Mouse (Mus musculus): ENCODE measurements at regions not wholly inside any gene's neighbourhood (a gene's known extent, or its start where the extent isn't known, plus 50 kb on each side); places are given as distances from the start of the nearest gene placed in this dataset.
"Not testable (repeated sequence)": the region's sequence is repeated elsewhere in the genome, so short reads cannot be mapped to it uniquely, and the experiment has no call there.

DNA sequence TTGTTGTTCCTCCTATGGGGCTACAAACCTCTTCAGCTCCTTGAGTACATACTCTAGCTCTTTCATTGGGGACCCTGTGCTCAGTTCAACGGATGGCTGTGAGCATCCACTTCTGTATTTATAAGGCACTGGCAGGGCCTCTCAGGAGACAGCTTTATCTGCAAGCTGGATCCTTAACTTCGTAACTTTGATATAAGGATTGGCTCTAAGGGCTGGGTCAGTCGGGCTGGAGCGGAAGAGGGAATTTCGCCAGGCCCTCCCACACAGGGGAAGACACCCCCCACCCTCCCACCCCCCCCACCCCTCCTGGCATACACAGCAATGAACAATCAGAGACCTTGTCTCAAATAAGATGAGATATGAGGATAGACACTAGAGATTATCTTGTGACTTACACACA is 304.3 kb upstream of the Chordc1 start:
- Histone ChIP-seq H3K36me3 (ENCODE audit: control insufficient read depth, insufficient read depth, low read length) (no peaks in the 10 kb centered on the region), H3K4me3 (ENCODE audit: low read depth, low read length) (no peak overlapping the region), H3K4me1 (ENCODE audit: control insufficient read depth, insufficient read depth, low read length) (no peaks in the 10 kb centered on the region), H3K9me3 (ENCODE audit: control insufficient read depth, low read length) (no peaks in the 10 kb centered on the region), H3K9ac (ENCODE audit: low read depth, low read length) (no peak overlapping the region), H3K27ac (replicated peaks; ENCODE audit: low read depth, low read length) (no peak overlapping the region), H3K27me3 (replicated peaks; ENCODE audit: control insufficient read depth, insufficient read depth, low read length) (no peaks in the 10 kb centered on the region), H3K4me2 (ENCODE audit: low read depth, low read length) (no peak overlapping the region)
- WGBS, result 87% methylated on average over 5 of the region's 5 CpGs
- ATAC-seq (ENCODE audit: low read depth), result no peak
- DNase-seq (ENCODE audit: low spot score), result peak; percentile 21

DNA sequence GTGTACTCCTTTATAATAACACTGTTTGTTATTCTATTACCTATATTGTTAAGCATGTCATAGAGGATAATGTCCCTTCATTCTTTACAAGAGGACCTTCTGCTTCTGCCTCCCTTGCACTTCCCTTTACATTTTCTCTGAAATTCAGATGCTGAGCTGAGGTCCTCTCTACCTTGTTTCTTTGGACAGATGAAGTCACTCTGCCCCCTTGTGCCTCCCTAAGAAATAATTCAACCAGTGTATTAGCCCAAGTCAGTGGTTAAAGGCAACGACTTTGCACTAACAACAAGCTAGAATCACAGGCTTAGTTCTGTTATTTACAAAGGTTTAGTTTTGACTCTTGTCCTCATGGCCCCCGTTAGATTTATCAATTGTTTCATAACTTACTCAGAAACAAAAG is 289.4 kb upstream of the Chordc1 start:
- no peaks in the 10 kb centered on the region for H3K4me1 ChIP-seq (ENCODE audit: control insufficient read depth, insufficient read depth, low read length)
- no peak overlapping the region for H3K27ac ChIP-seq (replicated peaks; ENCODE audit: low read depth, low read length)
- DNase-seq (ENCODE audit: low spot score) (peak; percentile 43), ATAC-seq (ENCODE audit: low read depth) (no peak)
- WGBS, result 36% methylated on average over 2 of the region's 2 CpGs
- H3K9me3 ChIP-seq (ENCODE audit: control insufficient read depth, low read length), result no peaks in the 10 kb centered on the region
- no peaks in the 10 kb centered on the region for H3K36me3 ChIP-seq (ENCODE audit: control insufficient read depth, insufficient read depth, low read length)
- no peak overlapping the region for H3K4me3 ChIP-seq (ENCODE audit: low read depth, low read length)
- no peak overlapping the region for H3K4me2 ChIP-seq (ENCODE audit: low read depth, low read length)
- H3K27me3 ChIP-seq (replicated peaks; ENCODE audit: control insufficient read depth, insufficient read depth, low read length), result no peaks in the 10 kb centered on the region
- H3K9ac ChIP-seq (ENCODE audit: low read depth, low read length), result no peak overlapping the region

DNA sequence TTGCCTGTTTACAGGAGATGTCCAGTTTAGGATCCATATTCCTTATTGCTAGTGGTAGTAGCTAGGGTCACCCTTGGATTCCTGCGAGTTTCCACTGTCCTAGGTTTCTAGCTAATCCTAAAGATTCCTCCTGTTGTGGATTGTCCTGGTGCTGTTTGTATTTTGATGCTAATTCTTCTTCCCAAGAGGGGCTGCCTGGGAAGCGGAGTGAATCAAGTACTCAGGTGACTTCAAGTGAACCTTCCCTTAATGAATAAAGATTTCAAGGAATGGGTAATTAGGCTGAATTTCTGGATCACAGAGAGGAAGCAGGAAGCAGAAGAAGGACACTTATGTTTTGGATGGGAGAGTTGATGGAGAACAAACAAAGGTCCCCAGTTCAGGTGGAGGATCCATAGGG is 250.6 kb upstream of the Chordc1 start:
- no peak for DNase-seq (ENCODE audit: low spot score)
- no peaks in the 10 kb centered on the region for H3K9me3 ChIP-seq (ENCODE audit: control insufficient read depth, low read length)
- 55% methylated on average over 2 of the region's 2 CpGs for WGBS
- no peak overlapping the region for H3K9ac ChIP-seq (ENCODE audit: low read depth, low read length)
- H3K4me2 ChIP-seq (ENCODE audit: low read depth, low read length), result no peak overlapping the region
- no peak overlapping the region for H3K27ac ChIP-seq (replicated peaks; ENCODE audit: low read depth, low read length)
- no peaks in the 10 kb centered on the region for H3K27me3 ChIP-seq (replicated peaks; ENCODE audit: control insufficient read depth, insufficient read depth, low read length)
- no peak for ATAC-seq (ENCODE audit: low read depth)
- H3K36me3 ChIP-seq (ENCODE audit: control insufficient read depth, insufficient read depth, low read length), result no peaks in the 10 kb centered on the region
- no peaks in the 10 kb centered on the region for H3K4me1 ChIP-seq (ENCODE audit: control insufficient read depth, insufficient read depth, low read length)
- no peak overlapping the region for H3K4me3 ChIP-seq (ENCODE audit: low read depth, low read length)

DNA sequence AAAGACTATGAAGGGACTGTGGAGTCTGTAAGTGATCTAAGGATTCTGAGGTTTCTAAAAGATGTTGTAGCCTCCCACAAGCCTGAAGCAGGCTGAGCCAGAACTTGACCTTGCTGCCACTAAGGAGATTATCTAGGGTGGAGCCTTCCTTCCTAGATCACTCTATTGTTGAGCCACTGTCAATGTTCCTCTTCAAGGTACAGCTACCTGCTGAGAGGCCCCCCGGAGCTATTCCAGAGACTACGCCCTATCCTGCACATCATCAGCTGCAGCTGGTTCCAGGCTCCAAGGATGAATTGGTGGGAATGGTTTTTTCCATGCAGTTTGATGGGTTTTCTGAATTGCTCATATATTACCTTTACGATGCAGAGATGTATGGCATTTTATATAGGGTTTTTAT is 249.3 kb upstream of the Chordc1 start:
- not testable (repeated sequence) for H3K9ac ChIP-seq (ENCODE audit: low read depth, low read length); ATAC-seq (ENCODE audit: low read depth); H3K4me3 ChIP-seq (ENCODE audit: low read depth, low read length); H3K9me3 ChIP-seq (ENCODE audit: control insufficient read depth, low read length); H3K4me1 ChIP-seq (ENCODE audit: control insufficient read depth, insufficient read depth, low read length); DNase-seq (ENCODE audit: low spot score); H3K4me2 ChIP-seq (ENCODE audit: low read depth, low read length); H3K36me3 ChIP-seq (ENCODE audit: control insufficient read depth, insufficient read depth, low read length); H3K27me3 ChIP-seq (replicated peaks; ENCODE audit: control insufficient read depth, insufficient read depth, low read length); H3K27ac ChIP-seq (replicated peaks; ENCODE audit: low read depth, low read length)
- WGBS, result 90% methylated on average over 3 of the region's 3 CpGs

DNA sequence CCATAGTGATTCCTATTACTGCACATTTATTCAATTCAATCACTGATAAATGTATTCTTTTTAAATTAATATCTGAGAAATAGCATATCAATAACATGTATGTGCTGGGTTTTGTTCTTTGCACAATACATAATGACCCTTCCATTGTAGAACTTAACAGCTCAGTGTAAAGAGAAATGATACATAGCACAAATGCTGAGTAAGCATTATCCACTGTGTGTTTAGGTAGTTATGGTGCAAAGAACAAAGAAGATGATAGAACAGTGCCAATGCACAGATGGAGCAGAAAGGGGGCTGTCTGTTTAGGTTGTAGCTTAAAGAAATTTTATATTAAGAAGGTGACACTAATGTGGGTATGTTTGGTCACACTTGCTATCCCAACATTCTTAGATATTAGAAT is 215.0 kb upstream of the Chordc1 start:
- Histone ChIP-seq H3K27ac (replicated peaks; ENCODE audit: low read depth, low read length) (no peak overlapping the region), H3K4me3 (ENCODE audit: low read depth, low read length) (no peak overlapping the region), H3K4me1 (ENCODE audit: control insufficient read depth, insufficient read depth, low read length) (no peaks in the 10 kb centered on the region), H3K4me2 (ENCODE audit: low read depth, low read length) (no peak overlapping the region), H3K9ac (ENCODE audit: low read depth, low read length) (no peak overlapping the region), H3K27me3 (replicated peaks; ENCODE audit: control insufficient read depth, insufficient read depth, low read length) (no peaks in the 10 kb centered on the region), H3K36me3 (ENCODE audit: control insufficient read depth, insufficient read depth, low read length) (no peaks in the 10 kb centered on the region), H3K9me3 (ENCODE audit: control insufficient read depth, low read length) (no peaks in the 10 kb centered on the region)
- ATAC-seq (ENCODE audit: low read depth) (no peak), DNase-seq (ENCODE audit: low spot score) (no peak)

DNA sequence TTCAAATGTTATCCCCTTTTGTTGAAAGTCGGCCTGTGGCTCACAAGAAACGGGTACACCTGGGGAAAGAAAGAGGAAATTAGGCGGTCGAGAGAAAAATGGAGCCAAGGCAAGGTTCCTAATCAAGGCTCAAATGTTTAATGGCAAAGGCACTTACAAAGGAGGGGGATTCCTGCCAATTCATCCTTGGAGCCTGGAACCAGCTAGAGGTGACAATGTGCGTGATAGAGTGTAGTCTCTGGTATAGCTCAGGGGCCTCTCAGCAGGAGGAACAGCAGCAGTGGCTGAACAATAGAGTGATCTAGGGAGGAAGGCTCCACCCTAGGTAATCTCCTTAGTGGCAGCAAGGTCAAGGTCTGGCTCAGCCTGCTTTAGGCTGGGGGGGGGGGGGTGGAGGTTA is 213.5 kb upstream of the Chordc1 start:
- not testable (repeated sequence) for H3K27me3 ChIP-seq (replicated peaks; ENCODE audit: control insufficient read depth, insufficient read depth, low read length); H3K4me1 ChIP-seq (ENCODE audit: control insufficient read depth, insufficient read depth, low read length); H3K9me3 ChIP-seq (ENCODE audit: control insufficient read depth, low read length); H3K36me3 ChIP-seq (ENCODE audit: control insufficient read depth, insufficient read depth, low read length); H3K4me2 ChIP-seq (ENCODE audit: low read depth, low read length); DNase-seq (ENCODE audit: low spot score); H3K27ac ChIP-seq (replicated peaks; ENCODE audit: low read depth, low read length); ATAC-seq (ENCODE audit: low read depth); H3K4me3 ChIP-seq (ENCODE audit: low read depth, low read length); H3K9ac ChIP-seq (ENCODE audit: low read depth, low read length)
- 87% methylated on average over 5 of the region's 5 CpGs for WGBS

DNA sequence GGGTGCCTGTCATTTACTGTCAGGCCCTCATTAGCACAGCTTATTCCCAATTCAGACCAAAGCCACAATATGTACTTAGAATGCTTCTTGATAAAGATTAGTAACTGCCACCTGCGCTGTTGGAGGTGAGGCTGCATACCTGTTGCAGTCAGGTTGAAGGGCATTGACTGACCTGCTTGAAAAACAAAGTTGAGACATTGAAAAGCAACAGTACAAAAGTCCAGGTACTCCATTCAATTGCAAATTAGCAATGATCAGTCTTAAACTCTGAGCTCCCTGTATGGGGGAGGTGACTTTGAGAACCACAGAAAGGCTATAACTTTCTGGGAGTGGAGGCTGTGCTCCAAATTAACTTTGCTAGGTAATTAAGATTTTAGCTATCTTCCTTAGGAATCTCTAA is 212.8 kb upstream of the Chordc1 start:
- H3K9me3 ChIP-seq (ENCODE audit: control insufficient read depth, low read length); H3K27ac ChIP-seq (replicated peaks; ENCODE audit: low read depth, low read length); H3K4me2 ChIP-seq (ENCODE audit: low read depth, low read length); H3K4me1 ChIP-seq (ENCODE audit: control insufficient read depth, insufficient read depth, low read length); H3K27me3 ChIP-seq (replicated peaks; ENCODE audit: control insufficient read depth, insufficient read depth, low read length); H3K4me3 ChIP-seq (ENCODE audit: low read depth, low read length); DNase-seq (ENCODE audit: low spot score); ATAC-seq (ENCODE audit: low read depth); H3K36me3 ChIP-seq (ENCODE audit: control insufficient read depth, insufficient read depth, low read length); H3K9ac ChIP-seq (ENCODE audit: low read depth, low read length): not testable (repeated sequence)
- 79% methylated on average over 1 of the region's 1 CpGs for WGBS

All from embryonic facial prominence, embryonic 14.5 days (tissue).